Mouse (Mus musculus) kidney, embryonic 14.5 days (tissue): ENCODE data around the gene Olfr642. TPM values are rescaled to one million over a fixed set of nuclear protein-coding genes. Genes with fewer than 3 reads are reported as not detected.

Experiments used
- ATAC-seq: fragments of 200-750 bp; cut with Nextera tagmentation; 2 replicates; pipeline ENCODE4 v1.8.0; 2017; ENCODE audit warnings: moderate number of reproducible peaks, mild to moderate bottlenecking, moderate TSS enrichment, moderate library complexity; ENCODE audit not compliant: low FRiP score, low TSS enrichment
- H3K27ac ChIP-seq: fragments of 300-500 bp; sonication (generic); 2 replicates; pipeline ENCODE4 v1.5.1; 2014; ENCODE audit warnings: low read depth, mild to moderate bottlenecking, low read length, moderate library complexity, mixed read lengths
- H3K27me3 ChIP-seq: fragments of 300-500 bp; sonication (generic); 2 replicates; pipeline ENCODE4 v1.6.1; 2014; ENCODE audit warnings: mild to moderate bottlenecking, low read length; ENCODE audit not compliant: control insufficient read depth, insufficient read depth
- H3K36me3 ChIP-seq: fragments of 300-500 bp; sonication (generic); 2 replicates; pipeline ENCODE4 v1.6.1; 2014; ENCODE audit warnings: low read length, mixed read lengths; ENCODE audit not compliant: control insufficient read depth, insufficient read depth
- H3K4me1 ChIP-seq: fragments of 300-500 bp; sonication (generic); 2 replicates; pipeline ENCODE4 v1.6.1; 2014; ENCODE audit warnings: low read length, mixed read lengths; ENCODE audit not compliant: control insufficient read depth, insufficient read depth
- H3K4me2 ChIP-seq: fragments of 300-500 bp; sonication (generic); replicated peaks from 2 replicates; pipeline ENCODE4 v1.6.1; 2014; ENCODE audit warnings: low read depth, mild to moderate bottlenecking, low read length
- H3K4me3 ChIP-seq: fragments of 300-500 bp; sonication (generic); 2 replicates; pipeline ENCODE4 v1.5.1; 2014; ENCODE audit warnings: mild to moderate bottlenecking, low read length
- H3K9ac ChIP-seq: fragments of 300-500 bp; sonication (generic); 2 replicates; pipeline ENCODE4 v1.6.1; 2014; ENCODE audit warnings: low read depth, mild to moderate bottlenecking, low read length, moderate library complexity
- H3K9me3 ChIP-seq: fragments of 300-500 bp; sonication (generic); 2 replicates; pipeline ENCODE4 v1.6.1; 2016; ENCODE audit warnings: low read length; ENCODE audit not compliant: control insufficient read depth
- WGBS: fragments of 180-500 bp; shearing (Covaris S2); extraction: QIAGEN DNeasy Blood & Tissue Kit; methylation state at CpG from one replicate; pipeline ENCODE4 v1.1.7; 2014; 5-methylcytosine and 5-hydroxymethylcytosine counted together
- polyA plus RNA-seq: library from polyadenylated mRNA; unstranded; fragments of >200 nt; fragmentation: Nextera tagmentation; extraction: Ambion mirVana; gene quantifications from 2 replicates; pipeline ENCODE4 v1.2.1, GENCODE M21; 2014

Olfr642 gene
- polyA plus RNA-seq, 1 experiment from 2014 or later, result not detected

GRCm38 (mm10) chr7:104021651-104022050 lies 30.8 kb downstream of the Olfr642 start:
- ATAC-seq, result no peak
- H3K4me1 ChIP-seq, result no peaks in the 10 kb centered on the region
- H3K36me3 ChIP-seq, result no peaks in the 10 kb centered on the region
- no peak overlapping the region for H3K4me2 ChIP-seq
- 93% methylated on average over 6 of the region's 6 CpGs for WGBS
- H3K27ac ChIP-seq, result no peak overlapping the region
- no peak overlapping the region for H3K4me3 ChIP-seq
- no peaks in the 10 kb centered on the region for H3K27me3 ChIP-seq
- H3K9me3 ChIP-seq, result no peaks in the 10 kb centered on the region
- no peak overlapping the region for H3K9ac ChIP-seq

GRCm38 (mm10) chr7:104018953-104019352 lies 33.5 kb downstream of the Olfr642 start:
- no peaks in the 10 kb centered on the region for H3K36me3 ChIP-seq
- no peaks in the 10 kb centered on the region for H3K9me3 ChIP-seq
- H3K27ac ChIP-seq, result no peak overlapping the region
- no peaks in the 10 kb centered on the region for H3K27me3 ChIP-seq
- no peak overlapping the region for H3K4me2 ChIP-seq
- no peak overlapping the region for H3K9ac ChIP-seq
- no peaks in the 10 kb centered on the region for H3K4me1 ChIP-seq
- no peak for ATAC-seq
- WGBS, result 84% methylated on average over 1 of the region's 1 CpGs
- H3K4me3 ChIP-seq, result no peak overlapping the region

GRCm38 (mm10) chr7:104017203-104017602 lies 35.3 kb downstream of the Olfr642 start, which contains the start of gene Olfr639:
Gene Olfr639, minus strand, starts transcription at chr7:104017303.
- no peak within 1 kb of the TSS for H3K4me3 ChIP-seq

GRCm38 (mm10) chr7:103999124-103999523 lies 53.3 kb downstream of the Olfr642 start:
- Histone ChIP-seq H3K36me3 (no peaks in the 10 kb centered on the region), H3K4me3 (no peak overlapping the region), H3K9ac (no peak overlapping the region), H3K9me3 (no peaks in the 10 kb centered on the region), H3K27me3 (no peaks in the 10 kb centered on the region), H3K27ac (no peak overlapping the region), H3K4me1 (no peaks in the 10 kb centered on the region), H3K4me2 (no peak overlapping the region)
- ATAC-seq, result no peak

More at GRCm38 (mm10) chr7:104017203-104017602, 35.3 kb downstream of the Olfr642 start, which contains the start of gene Olfr639:
- no peak within 1 kb of the TSS for H3K9ac ChIP-seq
- no peaks in the 10 kb centered on the region for H3K4me1 ChIP-seq
- H3K36me3 ChIP-seq, result no peaks in the 10 kb centered on the region
- H3K27ac ChIP-seq, result no peak within 1 kb of the TSS
- no peaks in the 10 kb centered on the region for H3K27me3 ChIP-seq
- no peak within 1 kb of the TSS for H3K4me2 ChIP-seq
- no peaks in the 10 kb centered on the region for H3K9me3 ChIP-seq
- ATAC-seq, result no peak

- Histone ChIP-seq H3K27ac (no peak within 1 kb of the TSS), H3K9ac (no peak within 1 kb of the TSS), H3K4me2 (no peak within 1 kb of the TSS), H3K4me1 (no peaks in the 10 kb centered on the region), H3K9me3 (no peaks in the 10 kb centered on the region), H3K4me3 (no peak within 1 kb of the TSS), H3K27me3 (no peaks in the 10 kb centered on the region), H3K36me3 (no peaks in the 10 kb centered on the region)
- no peak for ATAC-seq
These were observed 54.0 kb downstream of the Olfr642 start, which contains the start of gene Olfr638 for GRCm38 (mm10) chr7:103998446-103998845. Gene Olfr638, plus strand, starts transcription at chr7:103998746.

Other genes starting within 250 kb of the Olfr642 start
- 1,529 and 1,788 TPM in 2 replicates for gene Hbb-bt, start 238.7 kb downstream of the Olfr642 start, polyA plus RNA-seq
- 3,842 and 4,307 TPM in 2 replicates for gene Hbb-bs, start 224.6 kb downstream of the Olfr642 start, polyA plus RNA-seq
- gene Hbb-bh2, start 212.1 kb downstream of the Olfr642 start, polyA plus RNA-seq, result not detected in 2 replicates
- 2.8 and 6.5 TPM in 2 replicates for gene Hbb-bh1, start 209.5 kb downstream of the Olfr642 start, polyA plus RNA-seq
- gene Hbb-y, start 199.4 kb downstream of the Olfr642 start, polyA plus RNA-seq, result 578 and 855 TPM in 2 replicates
- not detected in 2 replicates for gene Olfr66, start 166.4 kb downstream of the Olfr642 start, polyA plus RNA-seq
- gene Olfr64, start 158.2 kb downstream of the Olfr642 start, polyA plus RNA-seq, result not detected in 2 replicates
- not detected in 2 replicates for gene Olfr65, start 149.2 kb downstream of the Olfr642 start, polyA plus RNA-seq
- gene Olfr631, start 123.8 kb downstream of the Olfr642 start, polyA plus RNA-seq, result not detected in 2 replicates
- not detected in 2 replicates for gene Olfr632, start 118.3 kb downstream of the Olfr642 start, polyA plus RNA-seq
- not detected in 2 replicates for gene Olfr633, start 108.2 kb downstream of the Olfr642 start, polyA plus RNA-seq
- 0.03 TPM in 1 of 2 replicates, not detected in the other for gene Olfr635, start 81.5 kb downstream of the Olfr642 start, polyA plus RNA-seq
- gene Olfr638, start 53.9 kb downstream of the Olfr642 start, polyA plus RNA-seq, result not detected in 2 replicates
- 0.03 TPM in 1 of 2 replicates, not detected in the other for gene Olfr639, start 35.4 kb downstream of the Olfr642 start, polyA plus RNA-seq
- not detected in 2 replicates for gene Olfr640, start 27.1 kb downstream of the Olfr642 start, polyA plus RNA-seq
- gene Olfr641, start 17.2 kb downstream of the Olfr642 start, polyA plus RNA-seq, result not detected in 2 replicates
- gene 4930516K23Rik, start 8.8 kb upstream of the Olfr642 start, polyA plus RNA-seq, result not detected in 2 replicates
- gene Olfr644, start 19.2 kb upstream of the Olfr642 start, polyA plus RNA-seq, result not detected in 2 replicates
- not detected in 2 replicates for gene Olfr645, start 32.8 kb upstream of the Olfr642 start, polyA plus RNA-seq
- not detected in 2 replicates for gene Olfr646, start 52.2 kb upstream of the Olfr642 start, polyA plus RNA-seq
- not detected in 2 replicates for gene Ubqln5, start 77.2 kb upstream of the Olfr642 start, polyA plus RNA-seq
- gene Olfr643, start 84.7 kb upstream of the Olfr642 start, polyA plus RNA-seq, result not detected in 2 replicates
- gene Ubqln3, start 90.6 kb upstream of the Olfr642 start, polyA plus RNA-seq, result not detected in 2 replicates
- not detected in 2 replicates for gene Ubqlnl, start 97.9 kb upstream of the Olfr642 start, polyA plus RNA-seq
- gene Olfm5, start 112.2 kb upstream of the Olfr642 start, polyA plus RNA-seq, result not detected in 2 replicates
- gene Olfr648, start 130.7 kb upstream of the Olfr642 start, polyA plus RNA-seq, result 0.12 and 0.14 TPM in 2 replicates
- not detected in 2 replicates for gene Olfr649, start 143.3 kb upstream of the Olfr642 start, polyA plus RNA-seq
- gene Trim6, start 166.1 kb upstream of the Olfr642 start, polyA plus RNA-seq, result 1.3 and 2.5 TPM in 2 replicates
- gene Trim34a, start 191.8 kb upstream of the Olfr642 start, polyA plus RNA-seq, result 1.4 and 1.5 TPM in 2 replicates
- 0.20 and 0.30 TPM in 2 replicates for gene Trim5, start 235.4 kb upstream of the Olfr642 start, polyA plus RNA-seq